Mouse (Mus musculus): ENCODE data around the gene Ptpre.

GRCm38 (mm10) chr7:135588620-135589309, 51.5 kb downstream of the Ptpre start:
- TF ChIP-seq CTCF (IDR thresholded peaks at IDR 0.05; ENCODE audit: low read depth, low read length) (no peak), GATA1 (IDR thresholded peaks at IDR 0.05; ENCODE audit: borderline replicate concordance, low read length) (no peak), TAL1 (conservative IDR thresholded peaks at IDR 0.05; ENCODE audit: low read depth, low read length) (0 out of 2 replicates have a peak, but pooled peaks have one; percentile 15)
